Mouse (Mus musculus): ENCODE results near the gene Tmem145. TPM values are rescaled to one million over a fixed set of nuclear protein-coding genes. Genes with fewer than 3 reads are reported as not detected.

Tmem145 gene
- polyA plus RNA-seq, 1 experiment from 2014 or later = 0.23 TPM

DNA sequence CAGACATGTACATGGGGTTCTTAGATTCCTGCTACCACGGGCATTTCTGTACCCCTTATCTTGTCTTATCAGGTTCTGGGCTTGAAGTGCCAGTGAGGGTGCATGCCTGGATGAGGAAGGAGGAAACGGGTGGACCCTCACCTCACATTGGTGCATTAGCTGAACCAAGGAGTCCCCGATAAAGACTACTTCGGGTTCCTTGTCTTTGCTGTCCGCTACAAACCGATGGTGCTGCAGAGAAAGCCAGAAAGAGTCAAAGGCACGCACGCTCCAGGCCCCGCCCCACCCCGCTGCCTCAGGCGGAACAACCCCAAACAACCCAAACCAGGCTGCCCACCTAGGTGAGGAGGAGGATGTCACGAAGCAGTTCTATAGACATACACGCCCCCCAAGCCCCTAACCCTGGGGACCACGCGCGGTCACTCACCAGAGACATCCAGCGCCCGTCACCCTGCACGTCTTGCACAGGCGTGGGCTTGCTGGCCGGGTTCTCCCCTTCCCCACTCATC is 8.9 kb upstream of the Tmem145 start:
- peak overlapping the region; percentile 92 for H3K4me2 ChIP-seq
- H3K9ac ChIP-seq = peak overlapping the region; percentile 88
- peak overlapping the region; percentile 84 for H3K4me3 ChIP-seq
- H3K9me3 ChIP-seq (replicated peaks) = no peaks in the 10 kb centered on the region
- 0 out of 2 replicates have a peak, but pooled peaks cover 6% of the 10 kb centered on the region for H3K27me3 ChIP-seq (replicated peaks)
- H3K36me3 ChIP-seq = peaks cover 42% of the 10 kb centered on the region
- H3K27ac ChIP-seq (ENCODE audit: poor library complexity, severe bottlenecking) = peak overlapping the region; percentile 91
- peak; percentile 37 for ATAC-seq (ENCODE audit: insufficient number of reproducible peaks, low FRiP score)
- peaks cover 37% of the 10 kb centered on the region for H3K4me1 ChIP-seq (replicated peaks)
- 0% methylated on average over 21 of the region's 21 CpGs for WGBS

DNA sequence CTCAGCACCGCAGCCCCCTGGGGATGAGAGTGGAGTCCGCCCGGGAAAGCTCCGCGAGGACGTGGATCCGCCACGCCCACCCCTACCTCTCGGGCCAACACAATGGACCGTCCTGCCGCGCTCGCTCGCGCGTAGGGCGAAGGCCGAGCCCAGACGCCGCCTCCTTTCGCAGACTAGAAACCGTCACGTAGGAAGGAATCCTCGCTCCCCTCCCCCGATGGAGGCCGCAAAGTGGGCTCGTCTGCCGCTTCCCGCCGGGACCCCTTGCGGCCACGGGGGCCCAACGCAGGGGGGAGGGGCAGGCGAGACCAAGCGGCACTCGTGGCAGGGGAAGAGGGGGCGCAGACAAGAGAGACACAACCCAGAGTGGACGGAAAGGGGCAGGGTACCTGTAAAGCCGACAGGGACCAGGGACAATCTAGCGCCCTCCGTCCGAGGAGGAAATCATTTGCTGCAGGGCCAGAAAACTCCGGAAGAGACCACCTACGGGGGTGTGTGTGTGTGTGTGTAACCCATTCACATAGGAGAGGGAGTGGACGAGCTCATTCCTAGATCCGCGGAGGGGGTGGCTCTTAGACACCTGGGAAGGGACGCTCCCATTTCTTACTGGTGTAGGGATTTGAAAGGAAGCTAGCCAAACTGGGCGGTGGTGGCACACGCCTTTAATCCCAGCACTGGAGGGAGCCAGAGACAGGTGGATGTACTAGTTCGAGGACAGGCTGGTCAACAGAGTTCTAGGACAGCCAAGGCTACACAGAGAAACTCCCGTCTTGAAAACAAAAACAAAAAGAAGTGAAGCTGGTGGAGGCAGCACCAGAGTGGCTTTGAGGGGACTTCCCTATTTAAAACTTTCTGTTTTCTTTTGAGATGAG is 8.2 kb upstream of the Tmem145 start, which contains the start of gene Pafah1b3:
Gene Pafah1b3 (minus strand): TSS at position 533 of the 872 bp plus-strand sequence.
- Histone ChIP-seq H3K36me3 (peaks cover 35% of the 10 kb centered on the region), H3K27me3 (replicated peaks) (peaks cover 7% of the 10 kb centered on the region), H3K9ac (peak within 1 kb of the TSS; percentile 88), H3K4me2 (peak within 1 kb of the TSS; percentile 92), H3K4me1 (replicated peaks) (peaks cover 34% of the 10 kb centered on the region), H3K27ac (ENCODE audit: poor library complexity, severe bottlenecking) (peak within 1 kb of the TSS; percentile 91), H3K9me3 (replicated peaks) (no peaks in the 10 kb centered on the region), H3K4me3 (peak within 1 kb of the TSS; percentile 84)
- ATAC-seq (ENCODE audit: insufficient number of reproducible peaks, low FRiP score) = peak; percentile 86
- WGBS = 1% methylated on average over 52 of the region's 52 CpGs

DNA sequence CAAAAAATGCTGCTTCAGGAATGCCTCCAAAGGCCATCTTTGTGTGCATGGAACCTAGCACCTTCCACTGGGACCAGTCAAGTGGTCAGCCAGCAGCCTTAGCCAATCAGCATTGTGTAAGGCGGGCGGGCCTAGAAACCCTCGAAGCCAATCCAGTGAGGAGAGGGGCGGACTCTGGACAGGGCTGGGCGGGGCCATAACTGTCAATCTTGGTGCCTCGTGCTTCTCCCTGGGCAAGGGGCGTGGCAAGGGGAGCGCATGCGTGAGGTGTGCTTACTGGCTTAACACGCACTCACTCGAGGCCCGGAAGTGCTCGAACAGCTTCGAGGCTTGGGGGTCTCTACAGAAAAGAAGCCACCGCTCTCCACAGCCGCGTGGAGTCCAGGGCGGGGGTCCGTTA is 4.8 kb upstream of the Tmem145 start, which contains the start of gene Prr19:
Gene Prr19 (plus strand): TSS at position 349 of the 400 bp plus-strand sequence.
- Histone ChIP-seq H3K4me3 (no peak within 1 kb of the TSS), H3K4me2 (no peak within 1 kb of the TSS), H3K4me1 (replicated peaks) (peaks cover 26% of the 10 kb centered on the region), H3K9ac (no peak within 1 kb of the TSS), H3K36me3 (peaks cover 1% of the 10 kb centered on the region), H3K27me3 (replicated peaks) (peaks cover 34% of the 10 kb centered on the region), H3K9me3 (replicated peaks) (no peaks in the 10 kb centered on the region), H3K27ac (ENCODE audit: poor library complexity, severe bottlenecking) (no peak within 1 kb of the TSS)
- WGBS = 53% methylated on average over 19 of the region's 19 CpGs
- ATAC-seq (ENCODE audit: insufficient number of reproducible peaks, low FRiP score) = no peak

DNA sequence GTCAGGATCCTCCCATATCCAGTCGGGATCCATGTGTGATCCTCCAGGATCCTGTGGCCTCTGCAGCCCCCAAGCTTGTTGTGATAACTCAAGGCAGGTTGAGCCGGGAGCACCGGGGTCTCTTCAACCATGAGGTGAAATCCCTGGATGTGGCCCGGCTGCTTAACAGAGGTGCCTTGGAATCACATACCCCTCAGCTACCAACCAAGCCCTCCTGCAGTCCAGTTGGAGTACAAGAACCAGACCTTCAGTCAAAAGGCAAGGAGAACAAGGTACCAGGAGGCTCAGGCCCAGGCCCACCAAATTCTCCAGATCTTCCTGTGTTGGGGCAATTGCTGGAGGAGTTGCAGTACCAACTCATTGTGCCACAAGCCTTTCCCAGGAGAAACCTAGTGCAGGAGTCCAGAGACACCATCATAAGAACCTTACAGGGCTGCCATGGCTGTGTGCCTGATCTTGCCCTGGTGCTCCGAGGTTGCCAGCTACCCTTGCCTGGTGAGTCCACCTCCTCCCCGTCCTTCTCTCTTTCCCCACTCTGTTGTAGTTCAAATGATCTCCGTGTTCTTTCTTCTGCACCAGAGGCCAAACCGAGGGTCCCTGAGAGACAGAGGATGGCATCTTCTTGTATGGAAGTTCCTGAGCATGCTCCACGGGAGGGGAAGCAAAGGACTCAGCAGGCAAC is 2.8 kb upstream of the Tmem145 start:
- Histone ChIP-seq H3K9ac (no peak overlapping the region), H3K27ac (ENCODE audit: poor library complexity, severe bottlenecking) (no peak overlapping the region), H3K27me3 (replicated peaks) (peaks cover 52% of the 10 kb centered on the region), H3K4me2 (no peak overlapping the region), H3K36me3 (no peaks in the 10 kb centered on the region), H3K4me3 (no peak overlapping the region), H3K4me1 (replicated peaks) (peaks cover 15% of the 10 kb centered on the region), H3K9me3 (replicated peaks) (no peaks in the 10 kb centered on the region)
- no peak for ATAC-seq (ENCODE audit: insufficient number of reproducible peaks, low FRiP score)
- WGBS = 49% methylated on average over 9 of the region's 9 CpGs

DNA sequence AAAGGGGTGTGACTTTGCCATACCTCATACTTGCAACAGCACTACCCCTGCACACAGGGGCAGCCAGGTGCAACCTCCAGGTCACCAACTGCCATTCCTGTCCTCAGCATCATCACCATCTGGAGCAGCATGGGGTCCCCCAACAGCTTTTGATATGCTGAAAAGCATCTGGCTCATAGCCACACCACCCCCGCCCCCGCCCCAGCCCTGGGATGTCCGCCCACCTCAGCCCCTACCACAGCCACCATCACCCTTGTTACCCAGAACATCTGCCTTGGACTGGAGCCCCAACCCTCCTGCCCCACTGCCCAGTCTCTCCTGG is 2.3 kb upstream of the Tmem145 start:
- Histone ChIP-seq H3K4me2 (no peak overlapping the region), H3K4me3 (no peak overlapping the region), H3K27ac (ENCODE audit: poor library complexity, severe bottlenecking) (no peak overlapping the region), H3K9me3 (replicated peaks) (no peaks in the 10 kb centered on the region), H3K4me1 (replicated peaks) (peaks cover 10% of the 10 kb centered on the region), H3K9ac (no peak overlapping the region), H3K27me3 (replicated peaks) (peaks cover 57% of the 10 kb centered on the region), H3K36me3 (no peaks in the 10 kb centered on the region)
- 72% methylated on average over 3 of the region's 3 CpGs for WGBS
- no peak for ATAC-seq (ENCODE audit: insufficient number of reproducible peaks, low FRiP score)

DNA sequence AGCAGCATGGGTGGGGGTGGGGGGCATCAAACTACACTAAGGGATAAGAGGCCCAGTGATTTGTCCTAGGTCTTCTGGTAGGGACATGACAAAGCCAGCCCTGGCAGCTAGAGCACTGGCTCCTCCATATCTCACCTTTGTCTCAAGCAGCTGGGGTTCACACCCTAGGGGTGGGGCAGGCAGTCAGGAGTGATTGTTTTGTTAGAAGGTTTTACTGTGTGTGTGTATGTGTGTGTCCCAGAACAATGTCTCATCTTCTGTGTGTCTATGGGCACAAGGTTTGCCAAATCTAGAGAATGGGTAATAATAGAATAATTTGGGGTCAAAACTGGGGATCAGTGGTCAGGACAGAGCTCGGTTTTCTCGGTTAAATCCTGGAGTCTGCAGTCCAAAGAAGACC is 425 bp upstream of the Tmem145 start:
- H3K9me3 ChIP-seq (replicated peaks) = no peaks in the 10 kb centered on the region
- H3K27ac ChIP-seq (ENCODE audit: poor library complexity, severe bottlenecking) = no peak overlapping the region
- no peak for ATAC-seq (ENCODE audit: insufficient number of reproducible peaks, low FRiP score)
- peaks cover 10% of the 10 kb centered on the region for H3K4me1 ChIP-seq (replicated peaks)
- H3K9ac ChIP-seq = no peak overlapping the region; the same call in 1 of the 2 replicates
- H3K4me3 ChIP-seq = peak overlapping the region; percentile 59
- no peaks in the 10 kb centered on the region for H3K36me3 ChIP-seq
- H3K27me3 ChIP-seq (replicated peaks) = peaks cover 70% of the 10 kb centered on the region
- WGBS = 2% methylated on average over 2 of the region's 2 CpGs
- peak overlapping the region; percentile 93 for H3K4me2 ChIP-seq

DNA sequence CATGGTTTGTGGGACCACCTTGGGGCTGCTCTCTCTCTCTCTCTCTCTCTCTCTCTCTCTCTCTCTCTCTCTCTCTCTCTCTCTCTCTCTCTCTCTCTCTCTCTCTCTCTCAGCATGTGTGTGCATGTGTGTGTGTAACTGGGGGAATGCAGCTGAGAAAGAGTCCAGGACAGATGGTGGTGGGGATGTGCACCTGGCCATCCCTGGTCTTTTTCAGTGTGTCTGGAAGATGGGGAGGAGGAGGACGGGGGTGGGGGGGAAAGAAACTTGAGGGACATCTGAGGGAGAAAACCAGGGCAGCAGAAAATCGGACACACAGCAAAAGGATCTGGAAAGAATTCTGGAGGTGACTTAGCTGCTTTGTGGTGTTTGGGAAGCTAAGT is 699 bp downstream of the Tmem145 start:
- peaks cover 71% of the 10 kb centered on the region for H3K27me3 ChIP-seq (replicated peaks)
- ATAC-seq (ENCODE audit: insufficient number of reproducible peaks, low FRiP score) = no peak; the same call in 1 of the 2 replicates
- H3K4me3 ChIP-seq = no peak overlapping the region; the same call in 1 of the 2 replicates
- peaks cover 10% of the 10 kb centered on the region for H3K4me1 ChIP-seq (replicated peaks)
- WGBS = 39% methylated on average over 2 of the region's 2 CpGs
- H3K9me3 ChIP-seq (replicated peaks) = no peaks in the 10 kb centered on the region
- H3K36me3 ChIP-seq = no peaks in the 10 kb centered on the region
- no peak overlapping the region for H3K9ac ChIP-seq
- no peak overlapping the region for H3K27ac ChIP-seq (ENCODE audit: poor library complexity, severe bottlenecking)
- H3K4me2 ChIP-seq = peak overlapping the region; percentile 93; the same call in 1 of the 2 replicates

DNA sequence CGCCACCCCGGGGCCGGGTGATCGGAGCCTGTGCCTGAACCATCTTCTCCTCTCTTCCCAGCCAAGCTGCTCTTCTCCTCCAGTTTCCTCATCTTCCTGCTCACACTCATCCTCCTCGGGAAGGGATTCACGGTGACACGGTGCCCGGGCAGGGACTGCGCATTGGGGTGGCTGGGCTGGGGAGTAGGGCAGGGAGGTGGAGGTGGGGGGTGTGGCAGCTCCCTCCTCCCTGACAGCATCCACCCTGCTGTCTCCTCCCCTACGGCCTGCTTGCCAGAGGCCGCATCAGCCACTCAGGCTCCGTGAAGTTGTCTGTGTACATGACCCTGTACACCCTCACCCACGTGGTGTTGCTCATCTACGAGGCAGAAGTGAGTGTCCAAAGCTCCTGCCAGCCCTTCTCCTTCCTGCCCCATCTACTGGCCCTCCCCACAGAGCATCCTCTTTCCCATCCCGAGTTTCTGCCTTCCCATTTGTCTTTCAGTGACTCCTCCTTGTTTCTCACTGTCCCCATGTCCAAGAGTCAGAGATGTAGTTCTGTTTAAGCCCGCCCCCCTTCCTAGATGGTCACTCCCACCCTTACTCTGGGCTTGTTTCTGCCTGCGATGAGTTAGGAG is 2.9 kb downstream of the Tmem145 start:
- Histone ChIP-seq H3K27me3 (replicated peaks) (peaks cover 79% of the 10 kb centered on the region), H3K9ac (no peak overlapping the region), H3K36me3 (no peaks in the 10 kb centered on the region), H3K4me3 (no peak overlapping the region), H3K4me2 (no peak overlapping the region), H3K27ac (ENCODE audit: poor library complexity, severe bottlenecking) (no peak overlapping the region), H3K9me3 (replicated peaks) (no peaks in the 10 kb centered on the region), H3K4me1 (replicated peaks) (peaks cover 10% of the 10 kb centered on the region)
- WGBS = 57% methylated on average over 17 of the region's 17 CpGs
- ATAC-seq (ENCODE audit: insufficient number of reproducible peaks, low FRiP score) = no peak

DNA sequence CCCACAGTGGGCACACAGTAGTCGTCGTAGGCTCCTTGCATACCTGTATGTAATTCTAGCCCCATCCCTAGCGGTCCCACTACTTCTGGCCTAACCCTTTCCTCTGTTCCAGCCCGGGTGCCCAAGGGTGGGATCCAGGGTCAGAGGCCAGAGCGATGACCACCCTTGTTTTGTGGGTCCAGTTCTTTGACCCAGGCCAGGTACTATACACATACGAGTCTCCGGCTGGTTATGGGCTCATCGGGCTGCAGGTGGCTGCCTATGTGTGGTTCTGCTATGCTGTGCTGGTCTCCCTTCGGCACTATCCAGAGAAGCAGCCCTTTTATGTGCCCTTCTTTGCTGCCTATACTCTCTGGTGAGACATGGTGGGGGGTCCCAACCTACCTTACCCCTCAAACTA is 3.5 kb downstream of the Tmem145 start:
- H3K4me3 ChIP-seq = no peak overlapping the region
- 81% methylated on average over 9 of the region's 9 CpGs for WGBS
- H3K9ac ChIP-seq = no peak overlapping the region
- peaks cover 10% of the 10 kb centered on the region for H3K4me1 ChIP-seq (replicated peaks)
- no peak overlapping the region for H3K4me2 ChIP-seq
- H3K27me3 ChIP-seq (replicated peaks) = peaks cover 81% of the 10 kb centered on the region
- ATAC-seq (ENCODE audit: insufficient number of reproducible peaks, low FRiP score) = no peak
- H3K36me3 ChIP-seq = no peaks in the 10 kb centered on the region
- H3K27ac ChIP-seq (ENCODE audit: poor library complexity, severe bottlenecking) = no peak overlapping the region
- no peaks in the 10 kb centered on the region for H3K9me3 ChIP-seq (replicated peaks)

DNA sequence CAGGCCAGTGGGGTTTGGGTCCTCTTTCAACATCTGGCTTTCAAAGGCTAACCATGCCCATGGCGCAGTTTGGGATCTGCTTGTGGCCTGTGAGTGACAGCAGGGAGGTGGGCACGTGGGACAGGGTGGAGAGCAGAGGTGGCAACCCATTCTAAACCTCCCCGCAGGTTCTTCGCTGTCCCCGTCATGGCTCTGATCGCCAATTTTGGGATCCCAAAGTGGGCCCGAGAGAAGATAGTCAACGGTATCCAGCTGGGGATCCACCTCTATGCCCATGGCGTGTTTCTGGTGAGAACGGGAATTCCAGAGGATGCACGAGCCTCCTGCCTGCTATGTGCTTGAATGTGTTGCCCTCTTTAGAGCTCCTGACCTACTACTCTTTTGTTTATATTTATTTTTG is 5.3 kb downstream of the Tmem145 start:
- no peaks in the 10 kb centered on the region for H3K36me3 ChIP-seq
- no peak overlapping the region for H3K9ac ChIP-seq
- peaks cover 82% of the 10 kb centered on the region for H3K27me3 ChIP-seq (replicated peaks)
- H3K27ac ChIP-seq (ENCODE audit: poor library complexity, severe bottlenecking) = no peak overlapping the region
- peaks cover 15% of the 10 kb centered on the region for H3K4me1 ChIP-seq (replicated peaks)
- 76% methylated on average over 11 of the region's 11 CpGs for WGBS
- no peaks in the 10 kb centered on the region for H3K9me3 ChIP-seq (replicated peaks)
- H3K4me3 ChIP-seq = no peak overlapping the region
- H3K4me2 ChIP-seq = no peak overlapping the region
- ATAC-seq (ENCODE audit: insufficient number of reproducible peaks, low FRiP score) = no peak

DNA sequence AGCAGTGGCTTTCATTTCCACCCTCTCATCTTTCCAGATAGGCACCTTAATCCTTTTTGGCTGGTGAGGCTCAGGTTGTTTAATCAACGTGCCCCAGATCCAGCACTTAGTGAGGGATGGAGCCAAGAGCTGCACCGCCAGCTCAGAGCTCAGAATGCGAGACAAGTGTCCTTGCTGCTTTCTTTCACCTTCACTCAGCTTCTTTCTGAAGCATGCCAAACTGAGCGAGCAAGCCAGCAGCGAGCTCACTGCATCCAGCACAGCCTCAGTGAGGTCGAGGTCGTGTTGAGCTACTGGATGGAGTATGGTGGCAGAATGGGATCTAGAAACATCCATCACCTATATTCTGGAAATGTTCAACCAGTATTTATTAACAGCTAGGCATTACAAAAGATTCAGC is 7.4 kb downstream of the Tmem145 start:
- WGBS = 26% methylated on average over 7 of the region's 7 CpGs
- Histone ChIP-seq H3K4me1 (replicated peaks) (peaks cover 21% of the 10 kb centered on the region), H3K27ac (ENCODE audit: poor library complexity, severe bottlenecking) (no peak overlapping the region), H3K36me3 (no peaks in the 10 kb centered on the region), H3K4me3 (no peak overlapping the region), H3K9ac (no peak overlapping the region), H3K27me3 (replicated peaks) (peaks cover 63% of the 10 kb centered on the region), H3K4me2 (no peak overlapping the region), H3K9me3 (replicated peaks) (no peaks in the 10 kb centered on the region)
- no peak for ATAC-seq (ENCODE audit: insufficient number of reproducible peaks, low FRiP score)
